Mouse (Mus musculus) stomach, postnatal 0 days (tissue): ENCODE results near the gene Nxpe5.

Experiments
- CTCF ChIP-seq: IDR thresholded peaks from 2 replicates; pipeline ENCODE4 v1.5.1; 2016; ENCODE audit warnings: antibody characterized with exemption, low read depth, mild to moderate bottlenecking, moderate library complexity
- EP300 ChIP-seq: optimal IDR thresholded peaks from 2 replicates; pipeline ENCODE3; 2016; ENCODE audit warnings: antibody characterized with exemption

GRCm38 (mm10) chr5:138275216-138276050, 49.7 kb downstream of the Nxpe5 start:
- TF ChIP-seq CTCF (no peak), EP300 (no peak)
